Mouse (Mus musculus) spleen, embryonic (tissue): ENCODE data around the gene Defa23.
"Not testable (repeated sequence)": the region's sequence is repeated elsewhere in the genome, so short reads cannot be mapped to it uniquely, and the experiment has no call there.

Experiments used
- CTCF ChIA-PET: fragments of 350-600 bp; sonication (Branson Sonifier 250); formaldehyde crosslinking; loops from one replicate; lab custom pipeline; 2022; lab: Charles Lee

Defa23 gene

DNA sequence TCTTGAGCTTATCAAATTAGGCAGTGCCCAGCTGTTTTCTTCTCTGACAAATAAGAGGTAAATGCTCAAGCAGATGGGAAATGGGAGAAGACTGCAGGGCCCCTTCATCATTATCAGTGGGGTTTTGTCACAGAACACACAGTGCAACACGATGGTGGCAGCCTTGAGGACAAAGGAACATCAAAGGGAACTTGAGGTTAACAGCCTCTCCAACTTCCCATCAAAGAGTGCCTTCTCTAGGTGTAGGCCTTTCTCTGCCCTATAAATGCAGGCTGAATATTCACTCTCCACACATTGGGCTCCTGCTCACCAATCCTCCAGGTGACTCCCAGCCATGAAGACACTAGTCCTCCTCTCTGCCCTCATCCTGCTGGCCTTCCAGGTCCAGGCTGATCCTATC, at the start of gene Defa23:
Defa23 (plus strand) TSS at position 301 of the 400 bp plus-strand sequence.
- CTCF ChIA-PET: not testable (repeated sequence)

DNA sequence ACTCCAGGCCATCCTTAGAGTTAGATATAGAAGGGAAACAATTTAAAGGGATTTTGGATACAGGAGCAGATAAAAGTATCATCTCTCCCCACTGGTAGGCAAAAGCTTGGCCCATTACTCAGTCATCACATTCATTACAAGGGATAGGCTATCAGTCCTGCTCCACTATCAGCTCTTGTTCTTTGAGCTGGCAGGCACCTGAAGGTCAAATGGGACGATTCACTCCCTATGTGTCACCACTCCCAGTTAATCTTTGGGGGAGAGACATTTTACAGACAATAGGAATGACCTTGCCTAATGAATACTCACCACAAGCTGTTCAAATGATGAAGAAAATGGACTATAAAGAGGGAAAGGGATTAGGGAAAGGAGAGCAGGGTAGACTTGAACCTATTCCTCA, 48.0 kb upstream of the Defa23 start:
- CTCF ChIA-PET: no interaction called here

DNA sequence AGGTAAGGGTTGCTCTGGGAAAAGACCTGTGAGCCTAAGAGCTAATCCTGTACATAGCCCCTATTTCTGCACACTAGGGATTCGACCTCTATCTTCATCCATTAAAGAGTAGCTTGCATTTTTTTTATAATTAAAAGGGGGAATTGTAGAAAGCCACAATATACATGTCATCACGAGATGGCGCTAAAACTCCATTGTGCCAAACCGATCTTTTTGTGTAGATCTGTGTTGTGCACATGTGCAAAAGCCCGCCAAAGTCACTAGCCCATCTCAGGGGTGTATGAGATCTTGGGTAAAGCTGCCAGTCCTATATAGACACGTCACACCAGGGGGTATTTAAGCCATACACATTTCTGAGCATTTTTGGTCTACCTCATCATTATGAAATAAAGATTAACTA, 46.3 kb upstream of the Defa23 start:
- CTCF ChIA-PET: not testable (repeated sequence)

DNA sequence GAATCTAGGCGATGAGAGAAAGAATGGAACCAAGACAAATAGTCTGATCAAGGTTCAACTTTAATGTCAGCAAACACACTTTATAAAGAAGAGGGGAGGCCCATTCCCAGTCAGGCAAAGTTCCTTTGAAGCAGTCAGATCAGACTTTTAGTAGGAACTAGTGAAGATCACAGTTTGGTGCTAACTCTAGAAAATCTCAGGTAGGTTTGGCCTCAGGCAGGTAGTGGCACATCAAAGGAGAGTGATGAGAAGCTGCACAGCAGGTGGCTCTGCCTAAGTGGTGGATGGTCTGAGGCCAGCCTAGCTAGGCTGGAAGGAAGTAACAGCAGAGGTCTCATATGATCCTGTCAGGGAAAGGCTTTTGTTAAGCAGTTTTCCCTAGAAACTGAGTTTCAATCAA, 44.3 kb upstream of the Defa23 start:
- CTCF ChIA-PET: not testable (repeated sequence)

DNA sequence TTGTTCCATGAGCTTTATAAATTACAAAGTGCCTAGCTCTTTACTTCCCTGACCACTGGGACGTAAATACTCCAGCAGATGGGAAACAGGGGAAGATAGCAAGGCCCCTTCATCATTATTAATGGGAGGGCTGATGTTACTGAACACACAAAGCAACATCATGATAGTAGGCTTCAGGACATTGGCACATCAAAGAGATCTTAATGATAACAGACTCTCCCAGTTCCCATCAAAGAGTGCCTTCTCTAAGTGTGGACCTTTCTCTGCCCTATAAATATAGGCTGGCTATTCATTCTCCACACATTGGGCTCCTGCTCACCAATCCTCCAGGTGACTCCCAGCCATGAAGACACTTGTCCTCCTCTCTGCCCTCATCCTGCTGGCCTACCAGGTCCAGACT, 29.6 kb upstream of the Defa23 start, which contains the start of gene Defa21:
Defa21 (plus strand) TSS at position 301 of the 400 bp plus-strand sequence.
- CTCF ChIA-PET: not testable (repeated sequence)

DNA sequence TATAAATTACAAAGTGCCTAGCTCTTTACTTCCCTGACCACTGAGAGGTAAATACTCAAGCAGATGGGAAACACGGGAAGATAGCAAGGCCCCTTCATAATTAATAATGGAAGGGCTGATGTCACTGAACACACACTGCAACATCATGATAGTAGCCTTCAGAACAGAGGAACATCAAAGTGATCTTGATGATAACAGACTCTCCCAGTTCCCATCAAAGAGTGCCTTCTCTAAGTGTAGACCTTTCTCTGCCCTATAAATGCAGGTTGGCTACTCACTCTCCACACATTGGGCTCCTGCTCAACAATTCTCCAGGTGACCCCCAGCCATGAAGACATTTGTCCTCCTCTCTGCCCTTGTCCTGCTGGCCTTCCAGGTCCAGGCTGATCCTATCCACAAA, 9.9 kb downstream of the Defa23 start, which contains the start of gene Defa35:
Defa35 (plus strand) TSS at position 301 of the 400 bp plus-strand sequence.
- CTCF ChIA-PET: not testable (repeated sequence)

DNA sequence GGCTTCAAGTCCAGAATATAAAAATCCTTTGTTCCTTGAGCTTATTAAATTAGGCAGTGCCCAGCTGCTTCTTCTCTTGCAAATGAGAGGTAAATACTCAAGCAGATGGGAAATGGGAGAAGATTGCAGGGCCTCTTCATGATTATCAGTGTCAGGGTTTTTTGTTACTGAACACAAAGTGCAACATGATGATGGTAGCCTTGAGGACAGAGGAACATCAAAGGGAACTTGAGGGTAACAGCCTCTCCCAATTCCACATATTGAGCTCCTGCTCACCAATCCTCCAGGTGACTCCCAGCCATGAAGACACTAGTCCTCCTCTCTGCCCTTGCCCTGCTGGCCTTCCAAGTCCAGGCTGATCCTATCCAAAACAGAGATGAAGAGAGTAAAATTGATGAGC, 29.3 kb downstream of the Defa23 start, which contains the start of gene Defa25:
Defa25 (plus strand) TSS at position 301 of the 400 bp plus-strand sequence.
- CTCF ChIA-PET: not testable (repeated sequence)

DNA sequence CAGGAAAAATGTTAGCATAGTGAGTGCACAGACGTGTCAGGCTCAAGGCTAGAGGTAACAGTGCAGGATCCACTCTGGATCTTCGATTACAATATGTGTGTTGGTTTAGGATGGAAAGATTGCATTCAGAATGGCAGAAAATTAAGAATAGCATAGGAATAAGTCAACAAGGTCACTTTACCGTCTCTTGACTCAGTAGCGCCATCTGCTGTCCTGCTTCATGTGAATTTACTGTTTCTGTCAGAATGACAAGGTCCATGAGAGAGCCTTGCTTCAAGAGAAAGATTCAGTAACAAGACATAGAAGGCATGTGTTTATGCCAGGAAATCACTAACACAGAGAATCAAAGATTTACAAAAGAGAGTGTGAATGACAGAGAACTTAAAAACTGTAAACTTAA, 38.3 kb downstream of the Defa23 start:
- CTCF ChIA-PET: no interaction called here

DNA sequence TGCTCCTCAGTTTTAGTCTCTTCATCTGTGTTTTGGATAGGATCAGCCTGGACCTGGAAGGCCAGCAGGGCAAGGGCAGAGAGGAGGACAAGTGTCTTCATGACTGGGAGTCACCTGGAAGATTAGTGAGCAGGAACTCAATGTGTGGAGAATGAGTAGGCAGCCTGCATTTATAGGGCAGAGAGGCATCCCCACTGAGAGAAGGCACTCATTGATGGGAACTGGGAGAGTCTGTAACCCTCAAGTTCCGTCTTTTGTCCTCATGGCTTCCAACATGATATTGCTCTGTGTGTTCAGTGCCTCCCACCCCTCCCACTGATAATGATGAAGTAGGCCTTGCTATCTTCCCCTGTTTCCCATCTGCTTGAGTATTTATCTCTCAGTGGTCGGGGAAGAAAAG, 41.1 kb downstream of the Defa23 start, which contains the start of gene Gm14851:
Gm14851 (minus strand) TSS at position 101 of the 400 bp plus-strand sequence.
- CTCF ChIA-PET: not testable (repeated sequence)
